Comparison of ENCODE assay signal across 11 mouse cellular contexts in genomic region chr2:166661971-166662370, GRCm38 (mm10). TPM values are rescaled to one million over a fixed set of nuclear protein-coding genes. Genes with fewer than 3 reads are reported as not detected.
DNase-seq lines count a peak whose midpoint lies in the region; ATAC-seq lines count a peak whose summit lies in the region.
"Had no signal": no experiment of that assay in that cellular context is flagged by ENCODE, and none has a peak within 500 bp of the region (broad histone marks: within the 10 kb centered on the region; RNA-seq: fewer than 3 reads in every experiment).

No protein-coding gene starts in this region.

- WGBS in forebrain, embryonic 10.5 days = 82% methylated on average over 3 of the region's 3 CpGs
- 89% methylated on average over 3 of the region's 3 CpGs for WGBS in forebrain, embryonic 12.5 days
- 73% methylated on average over 3 of the region's 3 CpGs for WGBS in hindbrain, embryonic 10.5 days
- 69% methylated on average over 3 of the region's 3 CpGs for WGBS in midbrain, embryonic 12.5 days

- H3K9me3 ChIP-seq in forebrain, embryonic 10.5 days = no peaks in the 10 kb centered on the region
- no peaks in the 10 kb centered on the region for H3K9me3 ChIP-seq in forebrain, embryonic 12.5 days
- no peaks in the 10 kb centered on the region for H3K9me3 ChIP-seq in hindbrain, embryonic 10.5 days
- no peaks in the 10 kb centered on the region for H3K9me3 ChIP-seq in midbrain, embryonic 12.5 days
- H3K9me3 ChIP-seq: G1E; heart, embryonic 15.5 days had no signal

- H3K27me3 ChIP-seq in forebrain, embryonic 10.5 days (ENCODE audit: poor library complexity, severe bottlenecking) = no peaks in the 10 kb centered on the region
- H3K27me3 ChIP-seq in forebrain, embryonic 12.5 days = no peaks in the 10 kb centered on the region
- no peaks in the 10 kb centered on the region for H3K27me3 ChIP-seq in hindbrain, embryonic 10.5 days (ENCODE audit: insufficient read depth, poor library complexity, severe bottlenecking)
- H3K27me3 ChIP-seq in midbrain, embryonic 12.5 days = no peaks in the 10 kb centered on the region
- H3K27me3 ChIP-seq: heart, embryonic 15.5 days had no signal

- no peak for ATAC-seq in forebrain, embryonic 12.5 days (ENCODE audit: low FRiP score)
- ATAC-seq in midbrain, embryonic 12.5 days (ENCODE audit: low FRiP score, low read depth) = no peak

- no peak for DNase-seq in forebrain, embryonic 10.5 days (ENCODE audit: extremely low spot score, low spot score)
- DNase-seq in cerebellum, adult 9-11 months = peak; percentile 71
- DNase-seq in hindbrain, embryonic 10.5 days (ENCODE audit: low spot score) = no peak
- no peak for DNase-seq in urinary bladder, postnatal 4 days (ENCODE audit: low spot score in 2 of 2)
- no peak for DNase-seq in adrenal gland, adult 2 months
- DNase-seq in kidney, postnatal 25 days = no peak
- DNase-seq: kidney, adult 11 months had no signal

- no peaks in the 10 kb centered on the region for H3K36me3 ChIP-seq in forebrain, embryonic 10.5 days (replicated peaks)
- H3K36me3 ChIP-seq in forebrain, embryonic 12.5 days (replicated peaks) = no peaks in the 10 kb centered on the region
- H3K36me3 ChIP-seq in hindbrain, embryonic 10.5 days = peaks cover 3% of the 10 kb centered on the region; the same call in 1 of the 2 replicates
- H3K36me3 ChIP-seq in midbrain, embryonic 12.5 days = no peaks in the 10 kb centered on the region
- H3K36me3 ChIP-seq: heart, embryonic 15.5 days had no signal

- H3K4me1 ChIP-seq in forebrain, embryonic 10.5 days = peaks cover 75% of the 10 kb centered on the region
- peaks cover 62% of the 10 kb centered on the region for H3K4me1 ChIP-seq in forebrain, embryonic 12.5 days
- peaks cover 98% of the 10 kb centered on the region for H3K4me1 ChIP-seq in hindbrain, embryonic 10.5 days (replicated peaks)
- H3K4me1 ChIP-seq in midbrain, embryonic 12.5 days = peaks cover 55% of the 10 kb centered on the region

- no peak overlapping the region for H3K4me2 ChIP-seq in forebrain, embryonic 12.5 days
- no peak overlapping the region for H3K4me2 ChIP-seq in midbrain, embryonic 12.5 days (replicated peaks)
- H3K4me2 ChIP-seq: heart, embryonic 15.5 days had no signal

- no peak overlapping the region for H3K9ac ChIP-seq in forebrain, embryonic 12.5 days
- H3K9ac ChIP-seq in midbrain, embryonic 12.5 days (replicated peaks) = no peak overlapping the region
- H3K9ac ChIP-seq: heart, embryonic 15.5 days had no signal

- peak overlapping the region; percentile 86 for H3K27ac ChIP-seq in forebrain, embryonic 10.5 days
- H3K27ac ChIP-seq in forebrain, embryonic 12.5 days = no peak overlapping the region
- peak overlapping the region; percentile 92 for H3K27ac ChIP-seq in hindbrain, embryonic 10.5 days
- H3K27ac ChIP-seq in midbrain, embryonic 12.5 days (replicated peaks) = peak overlapping the region; percentile 8; the same call in 1 of the 2 replicates
- H3K27ac ChIP-seq: heart, embryonic 15.5 days had no signal

- H3K4me3 ChIP-seq in forebrain, embryonic 10.5 days = no peak overlapping the region
- no peak overlapping the region for H3K4me3 ChIP-seq in forebrain, embryonic 12.5 days (replicated peaks)
- no peak overlapping the region for H3K4me3 ChIP-seq in hindbrain, embryonic 10.5 days
- no peak overlapping the region for H3K4me3 ChIP-seq in midbrain, embryonic 12.5 days
- H3K4me3 ChIP-seq: heart, embryonic 15.5 days had no signal

RNA-seq across cellular contexts. Expression of gene Prex1, which starts 51.7 kb away (rescaled TPM):
- 24.3 and 25.5 TPM in 2 replicates for polyA plus RNA-seq in forebrain, embryonic 10.5 days (2016; fragmentation: Nextera tagmentation; extraction: Ambion mirVana)
- 29.9 and 30.7 TPM in 2 replicates for polyA plus RNA-seq in forebrain, embryonic 12.5 days (2016; fragmentation: Nextera tagmentation; extraction: Ambion mirVana)
- 36.8 and 44.1 TPM in 2 replicates for polyA plus RNA-seq in hindbrain, embryonic 10.5 days (2016; fragmentation: Nextera tagmentation; extraction: Ambion mirVana)
- 26.2 and 27.4 TPM in 2 replicates for polyA plus RNA-seq in midbrain, embryonic 12.5 days (2016; fragmentation: Nextera tagmentation; extraction: Ambion mirVana)
- total RNA-seq in adrenal gland, adult 2 months (2021) = 10 to 100 TPM; 11.2 to 18.2 TPM
- polyA plus RNA-seq in adrenal gland, adult 2 months (2012; rRNA removed) = 35.4 and 37.9 TPM in 2 replicates
